Mouse (Mus musculus): Measurements from ENCODE around the gene Ampd3. TPM values are rescaled to one million over a fixed set of nuclear protein-coding genes. Genes with fewer than 3 reads are reported as not detected.

The Ampd3 gene
- 1.0 and 1.9 TPM in 2 replicates for polyA plus RNA-seq (2016; fragmentation: Nextera tagmentation; extraction: Ambion mirVana)

DNA sequence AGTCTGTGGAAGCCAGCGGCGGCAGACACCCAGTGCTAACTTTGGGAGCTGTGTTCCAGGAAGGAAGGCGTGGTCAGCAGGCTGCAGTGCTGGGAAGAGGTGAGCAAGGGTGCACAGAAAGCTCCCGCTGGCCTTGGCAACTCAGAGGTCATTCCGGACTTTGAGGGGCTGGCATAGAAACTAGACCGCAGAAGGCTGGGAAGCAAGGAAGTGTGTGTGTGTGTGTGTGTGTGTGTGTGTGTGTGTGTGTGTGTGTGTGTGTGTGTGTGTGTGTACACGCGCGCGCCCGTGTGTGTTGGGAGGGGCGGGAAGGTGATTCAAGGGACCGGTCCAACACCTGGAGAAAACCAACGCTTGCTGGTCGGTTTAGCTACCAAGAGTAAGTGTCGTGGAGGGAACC is at the start of gene Ampd3:
TSS of gene Ampd3 (plus strand) at position 206 of the 400 bp plus-strand sequence.
- Histone ChIP-seq H3K4me3 (peak within 1 kb of the TSS; percentile 62), H3K27me3 (ENCODE audit: low read depth, poor library complexity, severe bottlenecking) (peaks cover 47% of the 10 kb centered on the region), H3K27ac (peak within 1 kb of the TSS; percentile 70), H3K4me1 (peaks cover 20% of the 10 kb centered on the region), H3K36me3 (no peaks in the 10 kb centered on the region), H3K9me3 (replicated peaks) (no peaks in the 10 kb centered on the region)
- DNase-seq (ENCODE audit: low spot score), result no peak
- WGBS, result 11% methylated on average over 16 of the region's 16 CpGs

DNA sequence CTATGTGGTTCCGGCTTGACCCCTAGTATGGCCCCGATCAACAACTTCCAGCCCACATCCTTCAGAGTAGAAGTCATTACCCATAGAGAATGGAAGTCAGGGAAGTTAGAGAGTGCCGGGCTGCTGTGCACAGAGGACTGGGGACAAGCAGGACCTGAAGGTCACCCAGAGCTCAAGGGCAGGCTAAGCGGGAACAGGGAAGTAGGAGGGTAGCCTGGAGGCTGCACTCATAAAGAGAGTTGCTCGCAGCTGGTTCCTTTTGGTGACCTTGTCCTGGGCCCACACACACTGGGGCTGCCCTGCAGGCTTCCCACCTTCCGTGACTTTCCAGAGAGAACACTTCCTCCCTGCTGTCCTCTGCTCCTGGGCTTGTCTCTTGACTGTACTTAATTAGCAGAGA is 49.5 kb upstream of the Ampd3 start:
- DNase-seq (ENCODE audit: low spot score), result no peak
- H3K27ac ChIP-seq, result no peak overlapping the region

DNA sequence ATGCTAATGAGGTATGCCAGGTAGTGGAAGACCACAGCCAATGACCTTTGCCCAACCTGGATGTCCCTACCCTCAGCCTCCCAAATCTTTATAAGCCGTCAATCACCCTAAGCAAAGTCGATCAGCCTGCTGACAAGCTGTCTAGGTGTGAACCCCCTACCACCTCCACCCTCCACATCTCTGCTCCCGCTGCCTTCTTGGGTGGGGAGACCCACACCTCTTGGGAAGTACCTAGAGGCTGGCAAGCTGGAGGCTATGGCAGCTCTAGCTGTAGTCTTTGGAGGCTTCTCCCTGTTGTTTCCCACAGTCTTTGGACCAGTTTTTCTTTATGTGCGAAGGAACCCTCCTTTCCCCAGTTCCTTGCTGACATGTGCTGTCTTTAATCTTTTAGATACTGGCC is 48.1 kb upstream of the Ampd3 start:
- Histone ChIP-seq H3K27me3 (ENCODE audit: low read depth, poor library complexity, severe bottlenecking) (no peaks in the 10 kb centered on the region), H3K27ac (no peak overlapping the region), H3K36me3 (no peaks in the 10 kb centered on the region), H3K4me1 (no peaks in the 10 kb centered on the region), H3K4me3 (no peak overlapping the region), H3K9me3 (replicated peaks) (no peaks in the 10 kb centered on the region)
- no peak for DNase-seq (ENCODE audit: low spot score)
- WGBS, result 76% methylated on average over 4 of the region's 4 CpGs

More for the DNA sequence above, 49.5 kb upstream of the Ampd3 start:
- Histone ChIP-seq H3K27me3 (ENCODE audit: low read depth, poor library complexity, severe bottlenecking) (no peaks in the 10 kb centered on the region), H3K36me3 (no peaks in the 10 kb centered on the region), H3K4me3 (no peak overlapping the region), H3K9me3 (replicated peaks) (no peaks in the 10 kb centered on the region), H3K4me1 (no peaks in the 10 kb centered on the region)
- 82% methylated on average over 6 of the region's 6 CpGs for WGBS

DNA sequence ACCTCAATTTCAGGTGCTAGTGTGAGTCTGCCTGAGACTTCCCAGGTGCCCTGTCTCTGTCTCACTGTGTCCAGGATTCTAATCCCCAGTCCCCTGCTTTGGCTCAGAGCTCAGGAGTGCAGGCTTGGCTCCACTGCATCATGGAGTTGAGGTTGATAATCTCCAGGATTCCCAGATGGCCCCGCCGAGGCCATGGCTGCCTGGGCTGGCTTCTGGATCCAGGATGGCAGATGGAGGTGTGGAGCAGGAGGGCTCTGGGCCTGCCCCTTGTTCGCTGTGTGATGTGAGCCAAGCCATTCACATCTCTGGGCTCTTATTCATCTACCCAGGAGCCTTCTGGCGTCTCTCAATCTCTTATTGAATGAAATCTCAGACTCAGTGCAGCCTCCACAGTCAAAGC is 45.8 kb upstream of the Ampd3 start:
- Histone ChIP-seq H3K9me3 (replicated peaks) (no peaks in the 10 kb centered on the region), H3K4me3 (no peak overlapping the region), H3K4me1 (no peaks in the 10 kb centered on the region), H3K27ac (no peak overlapping the region), H3K36me3 (no peaks in the 10 kb centered on the region), H3K27me3 (ENCODE audit: low read depth, poor library complexity, severe bottlenecking) (no peaks in the 10 kb centered on the region)
- no peak for DNase-seq (ENCODE audit: low spot score)
- 87% methylated on average over 4 of the region's 4 CpGs for WGBS

DNA sequence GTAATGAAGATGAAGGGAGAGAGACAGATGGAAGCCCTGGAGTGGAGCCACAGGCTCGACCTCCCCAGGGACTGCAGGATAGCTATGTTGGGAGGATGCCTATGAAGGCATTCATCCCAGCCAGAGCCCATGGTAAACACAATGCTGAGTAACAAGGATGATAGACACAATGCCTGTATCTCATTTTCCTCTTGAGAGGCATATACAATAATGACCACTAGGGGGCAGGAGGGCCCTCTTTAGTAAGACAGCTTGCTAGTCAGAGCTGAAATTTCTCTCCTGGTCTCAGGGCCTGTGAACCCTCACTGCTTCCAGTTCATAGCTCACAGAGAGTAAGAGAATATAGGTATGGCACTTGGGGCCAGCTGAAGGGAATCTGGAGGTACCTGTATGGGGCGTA is 41.0 kb upstream of the Ampd3 start:
- H3K9me3 ChIP-seq (replicated peaks), result no peaks in the 10 kb centered on the region
- no peaks in the 10 kb centered on the region for H3K36me3 ChIP-seq
- 35% methylated on average over 2 of the region's 2 CpGs for WGBS
- peak; percentile 54 for DNase-seq (ENCODE audit: low spot score)
- H3K4me1 ChIP-seq, result peaks cover 25% of the 10 kb centered on the region
- no peaks in the 10 kb centered on the region for H3K27me3 ChIP-seq (ENCODE audit: low read depth, poor library complexity, severe bottlenecking)
- no peak overlapping the region for H3K4me3 ChIP-seq
- H3K27ac ChIP-seq, result no peak overlapping the region

DNA sequence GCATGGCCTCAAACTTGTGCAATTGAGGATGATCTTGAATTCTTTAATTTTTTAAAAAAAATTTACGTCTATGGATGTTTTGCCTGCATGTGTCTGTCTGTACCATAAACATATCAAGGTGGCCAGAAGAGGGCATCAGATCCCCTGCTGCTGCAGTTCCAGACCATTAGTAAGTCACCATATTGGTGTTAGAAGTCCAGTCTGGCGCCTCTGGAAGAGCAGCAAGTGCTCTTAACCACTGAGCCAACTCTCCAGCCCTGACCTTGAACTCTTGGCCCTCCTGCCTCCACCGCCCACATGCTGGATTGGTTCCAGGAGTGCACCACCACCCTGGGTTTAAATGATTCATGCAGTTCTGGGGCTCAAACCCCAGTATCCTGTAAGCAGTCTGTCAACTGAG is 39.1 kb upstream of the Ampd3 start:
- Histone ChIP-seq H3K27ac (no peak overlapping the region), H3K4me1 (peaks cover 28% of the 10 kb centered on the region), H3K4me3 (no peak overlapping the region), H3K9me3 (replicated peaks) (no peaks in the 10 kb centered on the region), H3K27me3 (ENCODE audit: low read depth, poor library complexity, severe bottlenecking) (no peaks in the 10 kb centered on the region), H3K36me3 (no peaks in the 10 kb centered on the region)
- 68% methylated on average over 3 of the region's 3 CpGs for WGBS
- DNase-seq (ENCODE audit: low spot score), result no peak

DNA sequence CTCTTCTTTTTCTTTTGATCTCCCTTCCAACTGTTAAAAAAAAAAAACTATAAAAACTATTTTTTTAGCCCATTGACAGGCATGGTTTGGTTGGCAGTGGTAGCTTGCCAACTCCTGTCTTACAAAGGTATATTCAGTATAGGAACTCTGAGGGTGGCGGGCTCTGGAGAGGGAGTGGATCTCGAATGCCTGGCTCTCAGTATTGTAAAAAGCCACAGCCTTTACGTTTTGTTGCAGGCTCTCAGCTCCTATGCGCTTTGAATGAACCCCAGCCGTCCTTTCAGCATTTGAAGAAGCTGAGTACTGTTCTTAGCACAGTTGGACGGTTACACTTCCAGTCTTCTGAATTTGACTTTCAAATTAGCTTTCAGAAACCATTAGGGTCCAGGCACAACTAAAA is 38.7 kb upstream of the Ampd3 start:
- WGBS, result 82% methylated on average over 6 of the region's 6 CpGs
- H3K36me3 ChIP-seq, result no peaks in the 10 kb centered on the region
- peaks cover 28% of the 10 kb centered on the region for H3K4me1 ChIP-seq
- 0 out of 2 replicates have a peak overlapping the region, but pooled peaks have one; percentile 30 for H3K27ac ChIP-seq
- H3K9me3 ChIP-seq (replicated peaks), result no peaks in the 10 kb centered on the region
- DNase-seq (ENCODE audit: low spot score), result no peak
- H3K4me3 ChIP-seq, result no peak overlapping the region
- H3K27me3 ChIP-seq (ENCODE audit: low read depth, poor library complexity, severe bottlenecking), result no peaks in the 10 kb centered on the region

DNA sequence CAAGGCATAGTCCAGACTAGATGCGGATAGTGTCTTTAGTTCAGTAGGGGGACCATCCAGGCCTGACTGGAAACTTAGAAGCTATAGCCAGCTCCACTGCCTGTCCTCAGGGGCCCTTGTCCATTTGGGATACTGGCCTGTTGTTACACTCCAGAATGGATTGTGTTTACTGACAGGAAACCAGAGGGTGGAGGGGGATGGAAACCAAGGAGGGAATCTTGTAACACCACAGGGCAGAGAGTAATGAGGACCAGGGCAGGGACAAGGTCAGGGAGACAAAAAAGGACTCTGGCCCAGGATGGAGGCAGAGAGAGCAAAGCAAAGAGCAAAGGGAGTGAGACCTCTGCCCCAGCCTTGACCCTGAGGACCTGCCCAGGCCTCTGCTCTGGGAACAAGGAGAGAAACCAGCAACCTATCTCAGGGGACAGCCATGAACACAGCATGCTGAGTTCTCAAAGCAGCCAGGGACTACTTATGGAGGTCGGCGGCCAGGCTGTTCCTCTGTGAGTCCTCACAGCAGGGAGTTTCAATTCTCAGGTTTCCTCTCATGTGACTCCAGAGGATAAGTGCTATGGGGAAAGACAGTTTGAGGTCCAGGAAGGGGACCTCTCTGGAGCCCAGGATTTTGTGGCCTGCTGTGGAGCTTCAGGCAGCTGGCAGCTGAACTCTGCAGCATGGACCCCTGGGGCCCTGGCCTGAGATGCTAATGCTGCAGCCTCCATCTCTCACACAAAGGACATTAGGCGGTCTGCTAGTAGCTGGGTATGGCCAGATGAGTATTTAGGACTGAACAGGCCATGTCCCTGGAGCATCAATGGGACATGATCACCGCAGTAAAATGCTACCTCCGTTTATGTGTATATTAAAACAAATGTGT is 36.7 kb upstream of the Ampd3 start:
- Histone ChIP-seq H3K27me3 (ENCODE audit: low read depth, poor library complexity, severe bottlenecking) (no peaks in the 10 kb centered on the region), H3K4me1 (peaks cover 28% of the 10 kb centered on the region), H3K4me3 (no peak overlapping the region), H3K36me3 (no peaks in the 10 kb centered on the region), H3K9me3 (replicated peaks) (no peaks in the 10 kb centered on the region), H3K27ac (peak overlapping the region; percentile 72)
- no peak for DNase-seq (ENCODE audit: low spot score)
- 57% methylated on average over 6 of the region's 6 CpGs for WGBS

DNA sequence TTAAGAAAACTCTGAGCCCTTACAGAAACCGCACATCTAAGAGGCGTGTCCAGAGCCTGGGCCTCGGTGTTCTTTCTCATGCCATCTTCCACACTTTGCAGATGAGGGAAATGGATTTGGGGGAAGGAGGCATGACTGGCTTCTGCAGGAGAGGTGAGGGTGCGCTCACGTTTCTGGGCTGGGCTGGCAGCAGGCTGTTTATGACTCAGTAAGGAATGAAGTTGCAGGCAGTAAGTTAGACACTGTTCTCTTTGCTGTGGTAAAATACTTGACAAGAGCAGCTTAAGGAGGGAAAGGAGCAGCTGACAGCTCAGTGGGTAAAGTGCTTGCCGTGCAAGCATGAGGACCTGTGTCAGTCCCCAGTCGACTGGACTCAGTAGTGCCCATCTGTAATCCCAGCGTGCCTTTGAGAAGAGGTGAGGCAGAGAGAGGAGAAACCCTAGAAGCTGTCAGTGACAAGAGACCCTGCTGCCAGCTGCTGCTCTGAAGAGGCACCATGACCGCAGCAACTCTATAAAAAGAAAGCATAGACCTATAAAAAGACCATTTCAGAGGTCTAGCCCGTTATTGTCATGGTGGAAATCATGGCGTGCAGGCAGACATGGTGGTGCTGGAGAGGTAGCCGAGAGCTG is 35.9 kb upstream of the Ampd3 start:
- Histone ChIP-seq H3K9me3 (replicated peaks) (no peaks in the 10 kb centered on the region), H3K27ac (peak overlapping the region; percentile 72), H3K27me3 (ENCODE audit: low read depth, poor library complexity, severe bottlenecking) (no peaks in the 10 kb centered on the region), H3K4me1 (peaks cover 28% of the 10 kb centered on the region), H3K4me3 (no peak overlapping the region), H3K36me3 (no peaks in the 10 kb centered on the region)
- WGBS, result 85% methylated on average over 12 of the region's 12 CpGs
- DNase-seq (ENCODE audit: low spot score), result no peak

DNA sequence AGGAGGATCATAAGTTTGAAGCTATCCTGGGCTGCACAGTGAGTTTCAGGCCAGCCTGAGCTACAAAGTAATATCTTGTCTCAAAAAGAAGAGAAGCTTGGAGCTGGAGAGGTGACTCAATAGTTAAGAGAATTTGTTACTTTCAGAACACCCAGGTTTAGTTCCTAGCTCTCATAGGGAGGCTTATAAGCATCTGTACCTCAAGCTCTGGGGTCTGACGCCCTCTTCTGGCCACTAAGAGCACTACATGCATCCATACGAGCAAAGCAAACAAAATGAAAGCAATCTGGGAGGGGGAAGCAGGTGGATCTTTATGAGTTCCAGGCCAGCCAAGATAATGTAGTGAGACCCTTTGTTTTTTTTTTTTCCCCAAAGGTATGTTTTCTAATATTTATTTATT is 31.1 kb upstream of the Ampd3 start:
- Histone ChIP-seq H3K36me3 (no peaks in the 10 kb centered on the region), H3K4me3 (no peak overlapping the region), H3K9me3 (replicated peaks) (no peaks in the 10 kb centered on the region), H3K4me1 (peaks cover 18% of the 10 kb centered on the region), H3K27me3 (ENCODE audit: low read depth, poor library complexity, severe bottlenecking) (no peaks in the 10 kb centered on the region), H3K27ac (no peak overlapping the region)
- DNase-seq (ENCODE audit: low spot score), result no peak
- 47% methylated on average over 2 of the region's 2 CpGs for WGBS

DNA sequence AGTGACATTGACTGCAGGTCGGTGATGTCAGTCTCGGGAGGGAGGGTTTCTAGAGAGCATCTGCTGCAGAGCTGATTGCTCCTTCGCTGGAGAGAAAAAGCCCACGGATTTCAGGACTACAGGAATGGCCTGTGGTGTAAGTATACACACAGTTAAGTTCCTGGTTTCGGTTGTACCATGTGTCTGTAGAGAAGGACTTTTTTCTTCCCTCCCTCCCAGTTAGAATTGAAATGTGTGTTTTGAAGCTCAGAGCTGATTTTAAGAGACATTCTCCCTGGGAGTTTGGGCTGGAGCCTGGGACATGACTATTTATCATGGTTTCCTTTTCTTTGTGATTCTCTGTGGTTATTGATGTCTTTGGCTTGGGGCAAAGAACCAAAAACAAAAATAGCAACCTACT is 28.2 kb upstream of the Ampd3 start:
- Histone ChIP-seq H3K36me3 (no peaks in the 10 kb centered on the region), H3K4me3 (no peak overlapping the region), H3K27ac (no peak overlapping the region), H3K27me3 (ENCODE audit: low read depth, poor library complexity, severe bottlenecking) (no peaks in the 10 kb centered on the region), H3K4me1 (peaks cover 15% of the 10 kb centered on the region), H3K9me3 (replicated peaks) (no peaks in the 10 kb centered on the region)
- WGBS, result 54% methylated on average over 5 of the region's 5 CpGs
- no peak for DNase-seq (ENCODE audit: low spot score)

DNA sequence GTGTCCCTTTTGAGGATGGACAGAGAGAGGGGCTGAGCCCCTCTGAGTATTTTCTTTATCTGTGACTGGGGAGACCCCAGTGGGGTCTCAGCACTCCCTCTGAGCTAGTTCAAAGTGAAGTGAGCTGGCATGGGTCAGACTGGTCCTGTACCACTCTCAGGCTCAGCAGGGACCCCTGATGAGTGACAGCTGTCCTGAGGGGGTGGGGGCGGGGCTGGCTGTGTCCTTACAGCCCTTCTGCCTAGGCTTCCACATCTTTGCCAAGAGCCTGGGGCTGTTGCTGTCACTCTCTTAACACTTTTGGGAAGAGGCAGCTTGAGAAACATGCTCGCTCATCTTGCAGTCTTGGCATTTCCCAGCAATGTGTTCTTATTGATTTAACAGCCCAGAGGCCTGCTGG is 27.8 kb upstream of the Ampd3 start:
- Histone ChIP-seq H3K9me3 (replicated peaks) (no peaks in the 10 kb centered on the region), H3K27ac (0 out of 2 replicates have a peak overlapping the region, but pooled peaks have one; percentile 6), H3K4me1 (peaks cover 15% of the 10 kb centered on the region), H3K27me3 (ENCODE audit: low read depth, poor library complexity, severe bottlenecking) (no peaks in the 10 kb centered on the region), H3K4me3 (no peak overlapping the region), H3K36me3 (no peaks in the 10 kb centered on the region)
- no peak for DNase-seq (ENCODE audit: low spot score)
- 39% methylated on average over 2 of the region's 2 CpGs for WGBS

DNA sequence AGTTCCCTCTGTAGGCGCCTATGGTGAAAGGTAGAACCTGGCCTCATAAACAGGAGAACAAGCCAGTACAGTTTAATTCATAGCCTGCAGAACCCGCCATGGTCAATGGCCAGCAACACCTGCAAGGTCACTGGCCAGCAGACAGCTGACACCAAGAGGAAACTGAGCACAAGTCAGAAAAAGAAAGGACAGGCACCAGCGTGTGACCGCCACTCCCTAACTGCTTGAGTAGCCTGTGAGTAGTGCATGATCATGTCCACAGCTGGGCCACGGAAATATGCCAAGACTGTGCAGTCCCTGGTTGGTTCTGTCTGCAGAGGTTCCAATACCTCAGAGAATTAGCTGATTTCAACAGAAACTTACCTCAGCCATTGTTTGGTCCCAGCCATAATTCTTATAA is 26.0 kb upstream of the Ampd3 start:
- Histone ChIP-seq H3K27me3 (ENCODE audit: low read depth, poor library complexity, severe bottlenecking) (no peaks in the 10 kb centered on the region), H3K9me3 (replicated peaks) (no peaks in the 10 kb centered on the region), H3K36me3 (no peaks in the 10 kb centered on the region), H3K4me3 (no peak overlapping the region), H3K4me1 (peaks cover 15% of the 10 kb centered on the region), H3K27ac (no peak overlapping the region)
- WGBS, result 92% methylated on average over 5 of the region's 5 CpGs
- DNase-seq (ENCODE audit: low spot score), result no peak

Data from limb, embryonic 10.5 days (tissue).